Mouse (Mus musculus) adrenal gland, postnatal 10 days (tissue): ENCODE measurements around the gene Cecr2. TPM values are rescaled to one million over a fixed set of nuclear protein-coding genes. Genes with fewer than 3 reads are reported as not detected.
A peak's percentile ranks its signal among the peaks of the same experiment; 100 is the strongest.

Experiments
- DNase-seq: peaks from one replicate; pipeline ENCODE4 v3.0.0; 2021; ENCODE audit warnings: mixed read lengths
- total RNA-seq, 2 experiments: library from RNA; stranded (reverse); gene quantifications; 2 replicates each; pipeline ENCODE4 v1.2.3; 2021

Cecr2 gene
- total RNA-seq, 2 experiments from 2014 or later = 15.7 to 29.4 TPM

GRCm38 (mm10) chr6:120667911-120668310, 1.7 kb downstream of the Cecr2 start:
- DNase-seq = no peak

GRCm38 (mm10) chr6:120674121-120674520, 8.0 kb downstream of the Cecr2 start:
- DNase-seq = peak; percentile 55

DNA sequence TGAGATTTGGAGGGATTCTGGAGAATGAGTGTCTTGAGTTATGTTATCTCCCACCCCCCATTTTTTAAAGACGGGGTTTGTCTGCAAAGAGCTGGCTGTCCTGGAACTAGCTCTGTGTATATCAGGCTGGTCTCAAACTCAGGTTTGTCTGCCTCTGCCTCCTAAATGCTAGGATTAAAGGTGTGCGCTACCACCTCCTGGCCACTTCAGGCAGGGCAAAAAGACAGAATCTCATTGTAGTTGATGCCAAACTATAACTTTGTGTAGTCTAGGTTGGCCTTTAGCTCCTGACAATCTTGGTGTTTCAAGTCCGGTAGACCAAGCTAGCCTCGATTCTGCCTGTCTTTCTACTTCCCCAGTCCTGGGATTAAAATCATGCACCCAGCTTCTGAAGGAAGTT, 8.7 kb downstream of the Cecr2 start:
- peak; percentile 14 for DNase-seq

DNA sequence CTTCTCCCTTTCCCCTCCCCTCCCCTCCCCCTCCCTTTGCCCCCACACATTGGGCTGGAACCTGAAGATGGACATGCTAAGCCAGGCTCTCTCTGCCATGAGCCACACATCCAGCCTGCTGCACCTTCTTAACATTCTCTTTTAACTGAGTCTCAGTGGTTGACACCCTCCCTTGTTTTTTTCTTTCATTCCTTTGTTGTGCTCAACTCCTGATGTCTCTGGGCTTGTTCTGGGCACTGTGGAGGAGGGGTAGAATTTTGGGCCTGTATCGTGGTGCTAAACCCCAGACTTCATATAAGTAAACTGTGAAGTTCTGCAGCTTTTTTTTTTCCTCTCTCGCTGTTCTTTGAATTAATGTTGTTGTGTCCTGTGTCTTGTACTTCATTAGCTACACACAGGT, 9.8 kb downstream of the Cecr2 start:
- no peak for DNase-seq

- DNase-seq = no peak
Measured at GRCm38 (mm10) chr6:120683351-120683750, 17.2 kb downstream of the Cecr2 start.

DNA sequence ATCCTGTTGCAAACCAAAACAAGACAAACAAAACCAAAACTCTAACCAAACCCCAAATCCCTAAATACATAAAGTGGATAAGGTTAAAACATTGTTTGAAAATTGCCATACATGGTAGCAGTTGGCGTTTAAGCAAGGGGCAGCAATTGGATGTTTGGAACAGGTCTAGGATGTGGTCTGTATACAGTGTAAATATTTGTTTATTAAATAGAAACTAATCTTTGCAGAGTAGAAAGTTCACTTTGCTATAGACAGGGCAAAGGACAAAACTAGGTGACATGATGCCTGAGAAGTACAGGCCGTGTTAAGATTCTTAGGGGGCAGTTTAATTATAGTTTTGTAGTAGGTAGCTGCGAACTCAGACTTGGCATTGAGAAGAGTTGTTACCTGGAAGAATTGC, 18.6 kb downstream of the Cecr2 start:
- no peak for DNase-seq

DNA sequence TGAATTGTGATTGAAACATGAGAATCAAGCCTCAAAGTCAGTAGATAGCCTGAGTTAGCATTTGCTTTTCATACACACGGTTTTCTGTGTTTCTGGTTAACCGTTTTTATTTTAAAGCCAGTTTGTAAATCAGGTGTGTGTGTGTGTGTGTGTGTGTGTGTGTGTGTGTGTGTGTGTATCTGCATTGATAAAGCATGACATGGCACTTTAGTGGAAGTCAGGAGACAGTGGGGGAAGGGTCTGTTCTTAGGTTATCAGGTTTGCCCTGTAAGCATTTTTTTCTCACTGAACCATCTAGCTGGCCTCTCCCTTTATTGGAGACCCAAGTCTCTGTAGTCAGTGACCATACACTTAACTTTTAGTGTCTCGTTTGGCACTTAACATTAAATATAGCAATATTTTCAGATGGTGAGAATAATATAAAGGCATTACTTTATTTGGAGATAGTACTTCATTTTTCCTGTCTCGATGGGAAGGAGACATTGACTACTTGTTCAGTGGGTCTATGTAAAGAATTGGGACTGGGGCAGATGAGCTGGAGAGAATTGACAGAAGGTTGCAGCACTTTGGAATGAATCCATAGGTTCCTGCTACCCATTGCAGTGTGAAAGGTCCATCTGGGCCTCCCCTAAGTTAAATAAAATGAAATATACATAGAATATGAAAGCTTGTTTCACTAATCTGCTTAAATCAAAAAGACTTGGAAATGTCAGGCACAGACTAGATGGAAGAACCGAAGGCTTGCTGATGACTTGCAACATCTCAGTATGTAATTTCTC, 20.9 kb downstream of the Cecr2 start:
- no peak for DNase-seq

- DNase-seq = no peak
Measured at GRCm38 (mm10) chr6:120700221-120700620, 34.1 kb downstream of the Cecr2 start.

DNA sequence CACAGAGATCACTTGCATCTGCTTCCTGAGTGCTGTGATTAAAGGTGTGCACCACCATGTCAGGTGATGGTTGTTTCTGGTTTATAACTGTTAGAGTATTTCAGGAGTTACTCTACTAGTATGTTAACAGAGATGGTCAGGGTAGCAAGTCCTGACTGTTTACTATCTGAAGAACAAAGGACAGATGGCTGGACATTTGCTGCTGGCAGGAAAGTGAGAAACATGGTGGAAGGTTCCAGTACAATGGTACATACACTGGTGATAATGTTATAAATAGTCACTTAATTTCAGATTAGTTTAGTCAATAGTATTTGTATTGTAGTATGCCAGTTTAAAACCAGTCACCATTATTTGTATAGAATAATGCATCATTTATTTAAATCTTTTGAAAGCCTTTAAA, 38.2 kb downstream of the Cecr2 start:
- no peak for DNase-seq

- no peak for DNase-seq
Measured at GRCm38 (mm10) chr6:120708759-120709158, 42.6 kb downstream of the Cecr2 start.

GRCm38 (mm10) chr6:120714806-120715205, 48.6 kb downstream of the Cecr2 start:
- DNase-seq = no peak

- DNase-seq = no peak
Measured at GRCm38 (mm10) chr6:120715227-120715626, 49.1 kb downstream of the Cecr2 start.

DNA sequence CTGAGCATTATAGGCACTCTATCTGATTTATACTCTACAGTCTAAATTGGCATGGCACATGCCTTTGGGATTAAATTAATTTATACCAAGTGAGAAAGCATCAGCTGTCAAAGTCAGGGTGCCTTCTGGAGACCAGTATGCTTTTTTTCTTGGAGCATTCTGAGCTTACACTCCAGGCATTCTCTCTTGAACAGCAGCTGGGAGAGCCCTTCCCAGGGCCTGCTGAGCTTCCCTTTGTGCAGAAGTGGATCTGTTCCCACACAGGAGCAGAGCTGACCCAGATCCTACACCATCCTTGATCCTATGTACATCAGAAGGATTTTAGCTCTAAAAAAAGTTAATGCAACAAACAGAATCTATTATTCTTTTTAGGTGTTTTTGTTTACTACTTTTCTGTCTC, 49.7 kb downstream of the Cecr2 start:
- no peak for DNase-seq

- DNase-seq = no peak
Measured at GRCm38 (mm10) chr6:120716531-120716984, 50.4 kb downstream of the Cecr2 start.

DNA sequence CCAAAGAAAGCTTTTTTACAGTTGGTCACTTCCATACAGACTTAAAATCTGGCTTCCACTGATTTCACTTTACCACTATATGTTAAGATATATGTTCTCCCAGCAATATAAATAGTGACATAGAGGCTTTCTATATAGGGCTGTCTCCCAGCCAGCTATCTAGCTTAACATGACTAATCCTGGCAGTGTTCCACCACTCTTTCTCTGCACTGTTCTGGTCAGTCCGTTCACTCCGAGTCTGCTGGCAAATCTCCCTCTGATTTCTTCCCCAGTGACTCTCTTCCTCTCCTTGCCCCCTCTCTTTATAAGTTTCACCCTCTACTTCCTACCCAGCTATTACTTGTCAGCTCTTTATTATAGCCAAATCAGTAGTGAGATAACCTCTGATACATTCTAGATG, 59.8 kb downstream of the Cecr2 start:
- peak; percentile 18 for DNase-seq

GRCm38 (mm10) chr6:120736011-120736410, 69.8 kb downstream of the Cecr2 start:
- no peak for DNase-seq

DNA sequence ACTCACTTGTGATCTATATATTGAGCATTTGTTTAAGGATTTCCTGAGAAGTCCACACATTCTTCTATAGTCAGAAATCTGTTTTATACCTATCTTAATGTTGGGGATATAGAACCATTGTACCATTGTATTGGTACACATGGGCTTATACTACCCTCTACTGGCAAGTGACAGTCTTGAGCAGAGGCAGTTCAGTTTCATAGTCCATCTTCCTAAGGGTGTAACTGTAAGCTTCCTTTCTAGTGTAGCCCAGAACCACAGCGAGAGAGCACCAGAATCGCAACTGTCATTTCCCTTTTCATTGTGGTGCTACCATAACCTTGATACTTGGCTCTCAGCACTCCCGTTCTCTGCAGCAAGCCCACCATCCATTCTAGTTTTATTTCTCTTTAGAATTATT, 70.4 kb downstream of the Cecr2 start:
- peak; percentile 19 for DNase-seq

GRCm38 (mm10) chr6:120743130-120743529, 77.0 kb downstream of the Cecr2 start:
- DNase-seq = no peak

DNA sequence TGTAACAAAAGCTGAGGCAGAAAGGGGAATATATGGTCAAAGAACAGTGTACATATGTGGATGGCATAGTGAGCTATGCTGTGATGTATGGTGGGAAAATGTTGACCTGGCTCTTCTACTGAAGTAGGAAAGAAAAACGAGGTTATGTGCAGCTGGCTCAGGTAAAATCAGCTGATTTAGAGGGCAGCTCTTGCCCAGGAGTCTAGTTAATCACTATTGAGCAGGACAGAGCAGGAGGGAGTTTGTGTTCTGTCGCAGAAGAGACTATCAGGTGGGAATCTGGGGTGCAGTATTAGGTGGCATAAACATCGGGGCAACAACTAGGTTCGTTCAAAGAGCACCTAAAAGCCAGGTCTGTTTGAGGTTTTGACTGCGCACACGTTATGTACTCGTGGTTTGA, 78.1 kb downstream of the Cecr2 start:
- DNase-seq = no peak

GRCm38 (mm10) chr6:120746416-120746815, 80.2 kb downstream of the Cecr2 start:
- DNase-seq = no peak

DNA sequence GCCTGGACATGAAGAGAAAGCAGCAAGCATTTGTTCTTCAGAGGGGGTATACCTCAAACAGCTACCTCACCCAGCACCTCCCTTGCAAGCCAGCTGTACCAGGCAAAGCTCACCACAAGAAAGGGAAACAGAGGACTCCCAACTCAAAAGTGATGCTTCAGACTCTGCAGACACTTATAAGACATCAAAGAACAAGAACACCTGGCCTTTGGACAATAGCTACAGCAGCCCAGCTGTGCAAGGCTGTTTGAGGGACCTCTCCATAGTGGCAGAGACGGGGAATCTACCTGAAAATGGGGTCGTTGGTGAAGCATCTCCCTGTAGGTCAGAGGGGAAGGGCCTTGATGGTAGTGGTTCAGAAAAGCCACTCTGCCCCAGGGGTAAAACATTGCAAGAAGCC, 95.0 kb downstream of the Cecr2 start:
- DNase-seq = no peak

DNA sequence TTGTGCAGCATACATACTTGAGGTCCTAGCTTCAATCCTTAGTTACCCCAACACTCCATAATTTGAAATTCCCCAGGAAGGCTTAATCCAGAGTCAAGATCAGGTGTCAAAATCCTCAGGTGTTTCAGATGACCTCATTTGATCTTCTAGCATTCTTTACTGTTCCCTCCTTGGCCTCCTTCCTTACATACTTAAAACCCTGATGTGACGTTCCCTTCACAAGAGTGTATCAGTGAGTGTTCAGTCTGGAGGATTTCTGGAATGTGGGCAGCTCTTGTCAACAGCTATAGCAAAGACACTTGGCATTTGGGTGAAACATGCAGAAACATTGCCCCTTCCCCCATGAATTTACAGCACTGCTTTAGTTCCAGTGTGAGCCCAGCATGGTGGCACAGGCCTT, 103.8 kb downstream of the Cecr2 start:
- no peak for DNase-seq

DNA sequence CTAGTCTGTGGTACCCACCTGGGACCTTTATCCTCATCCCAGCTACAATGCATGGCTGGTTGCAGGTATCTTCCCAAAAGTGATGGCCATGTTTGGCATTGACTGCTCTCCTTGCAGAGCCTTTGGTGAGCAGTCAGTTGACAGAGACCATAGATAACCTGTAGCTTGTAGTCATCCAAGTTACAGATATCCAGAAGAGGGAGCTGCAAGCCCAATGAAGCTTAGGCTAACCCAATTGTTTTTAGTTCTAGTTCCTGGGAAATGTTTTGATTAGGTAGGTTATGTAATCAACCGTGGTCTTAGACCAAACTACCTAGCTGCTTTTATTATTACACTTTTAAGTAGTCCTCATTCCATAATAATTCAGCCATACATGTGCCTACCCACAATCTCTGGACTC, 105.2 kb downstream of the Cecr2 start:
- no peak for DNase-seq

- no peak for DNase-seq
Measured at GRCm38 (mm10) chr6:120772025-120772424, 105.9 kb downstream of the Cecr2 start.
